ENCODE assay signal across 16 mouse cellular contexts in the genomic region with DNA sequence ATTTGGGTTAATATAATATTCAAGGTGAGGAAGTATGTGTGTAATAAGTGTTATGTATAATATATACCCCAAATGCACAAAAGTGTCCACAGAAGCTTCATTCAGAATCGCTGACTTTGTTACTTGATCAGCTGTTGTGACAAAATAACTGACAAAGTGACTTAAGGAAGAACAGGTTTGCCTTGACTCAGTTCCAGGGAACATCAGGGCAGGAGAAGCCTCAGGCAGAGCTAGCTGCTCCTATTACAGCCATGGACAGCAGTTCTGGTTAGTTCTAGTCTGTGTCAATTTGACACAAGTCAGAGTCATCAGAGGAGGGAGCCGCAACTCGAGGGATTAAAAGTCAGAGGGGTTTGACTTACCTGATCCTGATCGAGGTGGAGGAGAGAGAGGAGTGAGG.
"Had no signal": no experiment of that assay in that cellular context is flagged by ENCODE, and none has a peak within 500 bp of the region (broad histone marks: within the 10 kb centered on the region; RNA-seq: fewer than 3 reads in every experiment).

No protein-coding gene starts in this region.

- ATAC-seq: midbrain, embryonic 13.5 days; midbrain, embryonic 15.5 days had no signal

- H3K4me3 ChIP-seq: lung, embryonic 15.5 days; megakaryocyte, embryonic 14.5 days; midbrain, embryonic 13.5 days; midbrain, embryonic 15.5 days; neural tube, embryonic 12.5 days; stomach, embryonic 15.5 days had no signal

- H3K27ac ChIP-seq: lung, embryonic 15.5 days; macrophage; midbrain, embryonic 13.5 days; midbrain, embryonic 15.5 days; neural tube, embryonic 12.5 days; stomach, embryonic 15.5 days; stomach, postnatal 0 days had no signal

- H3K4me2 ChIP-seq: lung, embryonic 15.5 days; midbrain, embryonic 11.5 days; midbrain, embryonic 13.5 days; midbrain, embryonic 15.5 days; neural tube, embryonic 12.5 days; stomach, embryonic 15.5 days had no signal

- H3K9ac ChIP-seq: lung, embryonic 15.5 days; midbrain, embryonic 13.5 days; midbrain, embryonic 15.5 days; neural tube, embryonic 12.5 days; stomach, embryonic 15.5 days had no signal

- H3K4me1 ChIP-seq: midbrain, embryonic 13.5 days; midbrain, embryonic 15.5 days; neural tube, embryonic 12.5 days; stomach, embryonic 15.5 days had no signal

- H3K36me3 ChIP-seq: lung, embryonic 15.5 days; midbrain, embryonic 13.5 days; midbrain, embryonic 15.5 days; neural tube, embryonic 12.5 days; stomach, embryonic 15.5 days had no signal

- H3K9me3 ChIP-seq: lung, embryonic 15.5 days; megakaryocyte, embryonic 14.5 days; midbrain, embryonic 13.5 days; midbrain, embryonic 15.5 days; neural tube, embryonic 12.5 days; stomach, embryonic 15.5 days had no signal

- H3K27me3 ChIP-seq: lung, embryonic 15.5 days; megakaryocyte, embryonic 14.5 days; midbrain, embryonic 13.5 days; midbrain, embryonic 15.5 days; neural tube, embryonic 12.5 days; stomach, embryonic 15.5 days had no signal

- DNase-seq: lung, adult 2 months; lung, postnatal 14 days; lung, postnatal 36 days; right cerebral cortex, postnatal 14 days; thymus, adult 2 months; thymus, postnatal 25 days; thymus, postnatal 4 days had no signal
